Mouse (Mus musculus) bone marrow, adult 2 months (tissue): ENCODE measurements at regions not wholly inside any gene's neighbourhood (a gene's known extent, or its start where the extent isn't known, plus 50 kb on each side); places are given as distances from the start of the nearest gene placed in this dataset.

ENCODE experiments used
- CTCF ChIP-seq: fragments of 200-500 bp; IDR thresholded peaks from 2 replicates; pipeline ENCODE4 v1.5.1; 2011; ENCODE audit warnings: low read length, control low read depth; ENCODE audit not compliant: control insufficient read depth, insufficient read depth
- POLR2A ChIP-seq: fragments of 200-500 bp; IDR thresholded peaks from 2 replicates; pipeline ENCODE4 v1.6.1; 2011; ENCODE audit warnings: low read depth, mild to moderate bottlenecking, control low read depth, low read length, borderline replicate concordance; ENCODE audit not compliant: control insufficient read depth

DNA sequence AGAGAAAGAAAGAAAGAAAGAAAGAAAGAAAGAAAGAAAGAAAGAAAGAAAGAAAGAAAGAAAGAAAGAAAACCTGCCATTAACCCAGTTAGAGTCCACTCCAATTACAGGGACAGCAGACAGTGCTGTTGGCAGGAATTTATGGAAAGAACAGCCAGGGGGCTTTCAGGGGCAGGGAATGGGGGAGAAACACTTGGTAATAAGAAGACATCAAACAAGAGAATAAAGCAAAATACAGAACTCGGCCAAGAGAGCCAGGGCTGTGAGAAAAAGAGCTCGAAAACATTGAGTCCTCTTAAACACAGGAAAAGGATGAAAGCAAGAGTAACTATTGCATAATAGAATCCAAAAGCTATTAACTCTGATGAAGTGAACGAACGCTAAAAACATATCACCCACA, 371.0 kb upstream of the Hs6st1 start:
- TF ChIP-seq CTCF (no peak), POLR2A (no peak)
